Mouse (Mus musculus): ENCODE measurements around the gene Zfp292. TPM values are rescaled to one million over a fixed set of nuclear protein-coding genes. Genes with fewer than 3 reads are reported as not detected.
A peak's percentile ranks its signal among the peaks of the same experiment; 100 is the strongest.
"Not testable (repeated sequence)": the region's sequence is repeated elsewhere in the genome, so short reads cannot be mapped to it uniquely, and the experiment has no call there.

Zfp292 gene
- 1 to 10 TPM; 5.6 to 8.0 TPM for total RNA-seq (2021)
- long read RNA-seq, experiment 1, partial matches to known transcripts: 0 of 2 reads
- long read RNA-seq, experiment 1, other reads (novel, unspliced or antisense): 2 of 2 reads
- long read RNA-seq, experiment 2: 0 reads

GRCm38 (mm10) chr4:34882818-34883217, at the start of gene Zfp292:
Zfp292 (minus strand) TSS chr4:34882960.
- intact Hi-C loops (cut with DNase I): no loop called here
- DNase-seq: peak; percentile 80 to 85

- DNase-seq; intact Hi-C loops (cut with DNase I): not testable (repeated sequence)
Observed at GRCm38 (mm10) chr4:34928386-34928785, 45.6 kb upstream of the Zfp292 start.

- DNase-seq: peak in 1 of 2 experiments; percentile 16
- intact Hi-C loops (cut with DNase I): loop anchor here (2.0 to 5.0 kb wide), 2 partner anchors 144 to 225 kb away; partner anchors contain the start of gene Smim8
Observed at GRCm38 (mm10) chr4:34922177-34922870, 39.6 kb upstream of the Zfp292 start.

- no peak for DNase-seq
- intact Hi-C loops (cut with DNase I): no loop called here
Observed at GRCm38 (mm10) chr4:34917400-34917799, 34.6 kb upstream of the Zfp292 start.

- DNase-seq: no peak
Observed at GRCm38 (mm10) chr4:34912171-34912570, 29.4 kb upstream of the Zfp292 start.

GRCm38 (mm10) chr4:34911401-34911800, 28.6 kb upstream of the Zfp292 start:
- no peak for DNase-seq
- intact Hi-C loops (cut with DNase I): no loop called here

More at GRCm38 (mm10) chr4:34912171-34912570, 29.4 kb upstream of the Zfp292 start:
- intact Hi-C loops (cut with DNase I): no loop called here

GRCm38 (mm10) chr4:34908127-34908526, 25.4 kb upstream of the Zfp292 start:
- no peak for DNase-seq
- intact Hi-C loops (cut with DNase I): no loop called here

GRCm38 (mm10) chr4:34907026-34907425, 24.3 kb upstream of the Zfp292 start:
- DNase-seq: no peak
- intact Hi-C loops (cut with DNase I): no loop called here

- intact Hi-C loops (cut with DNase I): no loop called here
- DNase-seq: no peak
Observed at GRCm38 (mm10) chr4:34906151-34906550, 23.4 kb upstream of the Zfp292 start.

- intact Hi-C loops (cut with DNase I): no loop called here
- no peak for DNase-seq
Observed at GRCm38 (mm10) chr4:34905396-34905795, 22.6 kb upstream of the Zfp292 start.

- intact Hi-C loops (cut with DNase I); DNase-seq: not testable (repeated sequence)
Observed at GRCm38 (mm10) chr4:34901582-34901981, 18.8 kb upstream of the Zfp292 start.

- intact Hi-C loops (cut with DNase I): no loop called here
- no peak for DNase-seq
Observed at GRCm38 (mm10) chr4:34901166-34901565, 18.4 kb upstream of the Zfp292 start.

- intact Hi-C loops (cut with DNase I): no loop called here
Observed at GRCm38 (mm10) chr4:34900155-34900554, 17.4 kb upstream of the Zfp292 start.

GRCm38 (mm10) chr4:34899322-34899721, 16.6 kb upstream of the Zfp292 start:
- intact Hi-C loops (cut with DNase I): no loop called here
- no peak for DNase-seq

More at GRCm38 (mm10) chr4:34900155-34900554, 17.4 kb upstream of the Zfp292 start:
- no peak for DNase-seq

GRCm38 (mm10) chr4:34898497-34898896, 15.7 kb upstream of the Zfp292 start:
- intact Hi-C loops (cut with DNase I): no loop called here
- DNase-seq: no peak

GRCm38 (mm10) chr4:34893479-34893878, 10.7 kb upstream of the Zfp292 start, which contains the start of gene Cga:
Cga (plus strand) TSS chr4:34893779.
- intact Hi-C loops (cut with DNase I): no loop called here
- DNase-seq: no peak

- no peak for DNase-seq
- intact Hi-C loops (cut with DNase I): loop anchor here (5.0 kb wide), 1 partner anchor 112 kb away; the partner anchor contains the start of gene Smim8
Observed at GRCm38 (mm10) chr4:34889812-34890185, 7.0 kb upstream of the Zfp292 start.

GRCm38 (mm10) chr4:34889101-34889811, 6.5 kb upstream of the Zfp292 start:
- intact Hi-C loops (cut with DNase I): loop anchor here (5.0 kb wide), 1 partner anchor 112 kb away; the partner anchor contains the start of gene Smim8
- DNase-seq: no peak

GRCm38 (mm10) chr4:34887295-34887694, 4.5 kb upstream of the Zfp292 start:
- intact Hi-C loops (cut with DNase I): loop anchor here (5.0 kb wide), 1 partner anchor 110 kb away; the partner anchor contains the start of gene Smim8
- no peak for DNase-seq

- DNase-seq: peak; percentile 58 to 76
- intact Hi-C loops (cut with DNase I): loop anchor here (5.0 kb wide), 1 partner anchor 109 kb away; the partner anchor contains the start of gene Smim8
Observed at GRCm38 (mm10) chr4:34886490-34887111, 3.8 kb upstream of the Zfp292 start.
